Comparison of ENCODE assay signal across 12 mouse cellular contexts in genomic region chr12:7749319-7750238, GRCm38 (mm10).
DNase-seq lines count a peak whose midpoint lies in the region; ATAC-seq and TF ChIP-seq lines count a peak whose summit lies in the region.
"Had no signal": no experiment of that assay in that cellular context is flagged by ENCODE, and none has a peak within 500 bp of the region (broad histone marks: within the 10 kb centered on the region; RNA-seq: fewer than 3 reads in every experiment).

No protein-coding gene starts in this region.

- no peaks in the 10 kb centered on the region for H3K36me3 ChIP-seq in heart, embryonic 12.5 days
- no peaks in the 10 kb centered on the region for H3K36me3 ChIP-seq in forebrain, embryonic 16.5 days (ENCODE audit: control insufficient read depth, insufficient read depth)
- H3K36me3 ChIP-seq: embryonic facial prominence, embryonic 13.5 days; liver, embryonic 15.5 days had no signal

- no peaks in the 10 kb centered on the region for H3K27me3 ChIP-seq in heart, embryonic 12.5 days (replicated peaks)
- no peaks in the 10 kb centered on the region for H3K27me3 ChIP-seq in forebrain, embryonic 16.5 days (replicated peaks; ENCODE audit: control insufficient read depth, insufficient read depth, low read length)
- H3K27me3 ChIP-seq: embryonic facial prominence, embryonic 13.5 days; liver, embryonic 15.5 days had no signal

- peak overlapping the region; percentile 55 for H3K27ac ChIP-seq in heart, embryonic 12.5 days (ENCODE audit: poor library complexity, severe bottlenecking)
- H3K27ac ChIP-seq in forebrain, embryonic 16.5 days (ENCODE audit: low read length), result no peak overlapping the region
- H3K27ac ChIP-seq: embryonic facial prominence, embryonic 13.5 days; liver, embryonic 15.5 days had no signal

- H3K9me3 ChIP-seq in heart, embryonic 12.5 days (replicated peaks), result no peaks in the 10 kb centered on the region
- H3K9me3 ChIP-seq in forebrain, embryonic 16.5 days (ENCODE audit: control insufficient read depth, low read length), result no peaks in the 10 kb centered on the region
- H3K9me3 ChIP-seq: embryonic facial prominence, embryonic 13.5 days; liver, embryonic 15.5 days had no signal

- ATAC-seq in heart, embryonic 12.5 days (ENCODE audit: insufficient number of reproducible peaks, low FRiP score), result peak; percentile 55
- peak; percentile 82 for ATAC-seq in forebrain, embryonic 16.5 days

- 0 out of 2 replicates have a peak overlapping the region, but pooled peaks have one; percentile 1 for H3K4me2 ChIP-seq in heart, embryonic 12.5 days
- no peak overlapping the region for H3K4me2 ChIP-seq in forebrain, embryonic 16.5 days (ENCODE audit: low read length)
- H3K4me2 ChIP-seq: embryonic facial prominence, embryonic 13.5 days; liver, embryonic 15.5 days had no signal

- no peak for TF ChIP-seq POLR2A in brain, embryonic 14.5 days (IDR thresholded peaks at IDR 0.05; ENCODE audit: borderline replicate concordance, extremely low read depth, insufficient read depth, insufficient read length, poor library complexity, severe bottlenecking)

- TF ChIP-seq CTCF in brain, embryonic 14.5 days (IDR thresholded peaks at IDR 0.05; ENCODE audit: borderline replicate concordance, extremely low read depth, insufficient read depth, insufficient read length), result no peak

- H3K9ac ChIP-seq in heart, embryonic 12.5 days, result no peak overlapping the region
- no peak overlapping the region for H3K9ac ChIP-seq in forebrain, embryonic 16.5 days (replicated peaks; ENCODE audit: low read depth, low read length)
- H3K9ac ChIP-seq: embryonic facial prominence, embryonic 13.5 days; liver, embryonic 15.5 days had no signal

- no peak for DNase-seq in heart, adult 9 months (ENCODE audit: low spot score in 2 of 2)
- DNase-seq in brain, embryonic 14.5 days (ENCODE audit: low read depth), result peak; percentile 73
- DNase-seq in kidney, postnatal 4 days, result peak; percentile 8 to 34
- no peak for DNase-seq in gastrocnemius, postnatal 14 days
- DNase-seq in left cerebral cortex, postnatal 25 days (ENCODE audit: low spot score in 2 of 2), result no peak
- DNase-seq in right cerebral cortex, postnatal 14 days, result no peak
- DNase-seq: gastrocnemius, postnatal 36 days; right cerebral cortex, postnatal 25 days had no signal

- intact Hi-C loops in gastrocnemius, postnatal 14 days (cut with DNase I; ENCODE audit: low total_unique reads), result no loop called here
- intact Hi-C loops in left cerebral cortex, postnatal 25 days (cut with DNase I), result no loop called here

- 22% methylated on average over 5 of the region's 5 CpGs for WGBS in heart, embryonic 12.5 days
- 33% methylated on average over 5 of the region's 5 CpGs for WGBS in forebrain, embryonic 16.5 days

- H3K4me1 ChIP-seq in heart, embryonic 12.5 days (replicated peaks), result peaks cover 28% of the 10 kb centered on the region
- peaks cover 5% of the 10 kb centered on the region for H3K4me1 ChIP-seq in forebrain, embryonic 16.5 days (replicated peaks; ENCODE audit: control insufficient read depth, insufficient read depth, low read length)
- H3K4me1 ChIP-seq: embryonic facial prominence, embryonic 13.5 days; liver, embryonic 15.5 days had no signal

- H3K4me3 ChIP-seq in heart, embryonic 12.5 days, result no peak overlapping the region
- no peak overlapping the region for H3K4me3 ChIP-seq in forebrain, embryonic 16.5 days (replicated peaks; ENCODE audit: low read length)
- H3K4me3 ChIP-seq: embryonic facial prominence, embryonic 13.5 days; liver, embryonic 15.5 days had no signal

Comparison
In these comparisons a context has a peak if more than half of its experiments do, and no peak if none do; other contexts are left out.
1. DNase-seq: peak in brain, embryonic 14.5 days (single experiment) and kidney, postnatal 4 days (2 of 2); none in heart, adult 9 months (0 of 2), gastrocnemius, postnatal 14 days (single experiment), left cerebral cortex, postnatal 25 days (0 of 2) and right cerebral cortex, postnatal 14 days (single experiment).